Mouse (Mus musculus): ENCODE results near the gene Slc22a12.
A peak's percentile ranks its signal among the peaks of the same experiment; 100 is the strongest.

Gene Slc22a12

DNA sequence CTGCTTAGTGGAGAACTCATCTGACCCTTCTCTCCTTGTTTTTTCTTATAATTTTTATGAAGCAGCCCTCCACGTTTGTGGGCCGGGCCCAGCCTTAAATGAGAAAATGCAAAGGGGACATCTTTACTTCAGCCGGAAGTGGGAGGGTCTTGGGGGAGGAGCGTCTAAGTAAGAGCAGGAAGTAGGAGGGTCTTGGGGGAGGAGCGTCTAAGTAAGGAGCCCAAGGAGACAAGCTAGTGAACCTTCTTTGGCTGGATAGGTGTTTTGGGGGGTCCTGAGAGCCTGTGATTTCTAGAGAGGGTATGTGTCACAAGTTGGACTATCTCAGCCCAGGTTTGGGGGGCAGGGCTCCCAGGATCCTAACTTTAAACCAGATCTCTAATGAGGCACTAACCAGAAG lies 27.4 kb downstream of the Slc22a12 start:
- no peak for DNase-seq (ENCODE audit: low spot score)

DNA sequence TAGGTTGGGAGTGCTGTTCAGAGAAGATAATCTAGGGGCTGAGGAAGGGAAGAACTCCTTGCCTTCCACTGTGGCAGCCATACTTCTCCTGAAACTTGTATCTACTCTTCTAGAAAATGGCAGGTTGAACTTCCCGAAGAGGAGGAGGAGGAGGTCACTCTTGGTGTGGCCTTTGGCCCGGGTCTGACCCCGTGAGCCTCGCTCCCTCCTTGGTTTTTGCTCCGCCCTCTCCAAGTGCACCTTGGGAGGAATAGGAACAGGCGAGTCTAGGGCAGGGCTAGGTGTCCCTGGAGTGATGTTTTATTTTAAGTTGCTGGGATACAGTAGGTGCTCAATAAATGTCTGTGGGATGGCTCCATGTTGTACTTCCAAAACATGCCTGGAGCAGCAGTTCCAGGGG lies 27.9 kb downstream of the Slc22a12 start:
- no peak for DNase-seq (ENCODE audit: low spot score)

DNA sequence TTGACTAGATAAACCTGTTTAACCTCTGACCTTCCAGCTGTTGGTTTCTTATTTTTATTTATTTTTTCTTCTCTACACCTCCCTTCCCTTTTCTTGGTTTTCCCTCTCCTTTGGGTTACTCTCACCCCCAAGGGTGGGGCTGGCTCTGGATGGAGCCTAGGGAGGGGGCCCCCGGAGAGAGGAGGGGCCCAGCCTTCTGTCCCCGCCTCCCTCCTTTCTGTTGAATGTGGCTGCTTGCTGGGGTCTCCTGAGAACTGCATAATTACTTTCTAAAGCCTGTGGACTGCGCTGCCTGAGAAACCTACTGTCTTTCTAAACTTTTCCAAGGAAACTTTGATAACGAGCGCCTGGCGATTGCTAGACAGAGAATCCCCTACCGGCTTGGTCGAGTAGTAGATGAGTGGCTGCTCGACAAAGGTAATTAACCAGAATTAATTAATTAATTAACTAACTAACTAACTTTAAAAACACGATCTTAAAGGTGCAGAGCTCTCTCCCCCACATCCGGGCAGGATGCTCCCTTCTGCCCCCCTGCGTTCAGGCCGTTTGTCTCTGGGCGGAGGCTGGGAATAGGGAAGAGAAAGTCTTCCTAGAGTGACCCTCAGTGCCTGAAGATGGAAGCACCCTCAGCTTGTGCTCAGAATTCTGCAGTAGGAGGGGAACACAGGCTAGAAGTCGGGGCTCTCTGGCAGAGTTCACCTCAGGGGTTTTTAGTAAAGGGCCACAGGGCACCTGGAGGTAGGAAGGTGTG lies 29.3 kb downstream of the Slc22a12 start:
- no peak for DNase-seq (ENCODE audit: low spot score)

- DNase-seq (ENCODE audit: low spot score): no peak
Observed at GRCm38 (mm10) chr19:6510546-6510945, 32.3 kb downstream of the Slc22a12 start.

DNA sequence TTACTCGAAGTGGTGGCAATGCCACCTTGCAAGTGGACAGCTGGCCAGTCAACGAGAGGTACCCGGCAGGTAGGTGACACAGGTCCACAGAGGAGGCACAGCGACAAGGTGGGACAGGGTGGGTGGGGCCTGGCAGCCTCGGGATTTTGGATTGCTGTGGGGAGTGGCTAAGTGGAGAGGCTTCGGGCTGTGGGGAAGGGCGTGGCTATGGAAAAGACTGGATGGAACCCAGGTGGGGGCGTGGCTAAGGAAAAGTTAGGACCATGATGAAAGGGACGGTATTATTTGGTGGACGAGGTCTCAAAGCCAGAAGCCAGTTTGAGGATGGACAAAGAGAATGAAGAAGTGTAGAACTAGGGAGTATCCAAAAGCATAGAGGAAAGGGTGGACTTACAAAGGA lies 33.0 kb downstream of the Slc22a12 start:
- no peak for DNase-seq (ENCODE audit: low spot score)

GRCm38 (mm10) chr19:6507393-6507792 lies 35.4 kb downstream of the Slc22a12 start:
- DNase-seq (ENCODE audit: low spot score): no peak

DNA sequence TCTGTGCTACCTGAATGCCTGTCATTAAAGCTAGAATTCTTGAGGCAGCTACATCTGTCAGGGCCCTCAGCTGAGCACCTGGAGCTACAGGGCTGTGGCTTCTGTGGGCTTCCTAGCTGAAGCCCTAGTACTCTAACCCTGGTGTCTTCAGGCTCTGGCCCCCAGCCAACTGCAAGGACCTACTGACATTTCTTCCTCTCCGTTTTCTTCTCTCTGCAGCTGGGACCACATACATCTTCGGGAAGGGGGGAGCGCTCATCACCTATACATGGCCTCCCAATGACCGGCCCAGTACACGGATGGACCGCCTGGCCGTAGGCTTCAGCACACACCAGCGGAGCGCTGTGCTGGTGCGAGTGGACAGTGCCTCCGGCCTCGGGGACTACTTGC lies 38.2 kb downstream of the Slc22a12 start:
- no peak for DNase-seq (ENCODE audit: low spot score)

GRCm38 (mm10) chr19:6503926-6504655 lies 38.7 kb downstream of the Slc22a12 start:
- no peak for DNase-seq (ENCODE audit: low spot score)

GRCm38 (mm10) chr19:6502543-6503319 lies 40.1 kb downstream of the Slc22a12 start:
- DNase-seq (ENCODE audit: low spot score): peak; percentile 10

DNA sequence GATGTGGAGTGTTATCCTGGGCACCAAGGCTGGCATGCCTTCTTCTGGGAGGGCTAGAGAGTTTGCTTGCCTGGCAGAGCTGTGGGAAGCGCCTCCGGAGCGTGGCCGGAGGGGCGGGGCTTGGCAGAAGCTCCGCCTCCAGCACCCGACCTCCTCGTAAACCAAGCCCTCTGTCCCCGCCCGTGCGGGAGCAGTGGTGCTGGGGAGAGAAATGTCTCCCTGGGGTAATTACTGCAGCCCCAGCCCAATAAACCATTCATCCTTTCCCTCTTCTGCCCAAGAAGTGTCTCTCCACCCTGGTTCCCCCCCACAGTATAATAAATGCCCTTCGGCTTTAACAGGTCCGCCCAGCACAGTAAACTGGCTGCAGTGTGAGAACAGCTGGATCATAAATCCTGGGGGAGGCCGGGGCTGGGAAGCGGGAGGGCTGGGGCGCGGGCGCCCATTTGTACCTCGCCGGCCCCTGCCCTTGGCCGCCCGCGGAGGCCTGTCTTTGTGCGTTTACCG lies 40.7 kb downstream of the Slc22a12 start:
- peak; percentile 13 for DNase-seq (ENCODE audit: low spot score)

GRCm38 (mm10) chr19:6500636-6501025 lies 42.2 kb downstream of the Slc22a12 start:
- DNase-seq (ENCODE audit: low spot score): no peak

GRCm38 (mm10) chr19:6499860-6500635 lies 42.8 kb downstream of the Slc22a12 start:
- no peak for DNase-seq (ENCODE audit: low spot score)

GRCm38 (mm10) chr19:6498350-6499131 lies 44.3 kb downstream of the Slc22a12 start:
- DNase-seq (ENCODE audit: low spot score): no peak

GRCm38 (mm10) chr19:6497803-6498202 lies 45.0 kb downstream of the Slc22a12 start:
- no peak for DNase-seq (ENCODE audit: low spot score)

DNA sequence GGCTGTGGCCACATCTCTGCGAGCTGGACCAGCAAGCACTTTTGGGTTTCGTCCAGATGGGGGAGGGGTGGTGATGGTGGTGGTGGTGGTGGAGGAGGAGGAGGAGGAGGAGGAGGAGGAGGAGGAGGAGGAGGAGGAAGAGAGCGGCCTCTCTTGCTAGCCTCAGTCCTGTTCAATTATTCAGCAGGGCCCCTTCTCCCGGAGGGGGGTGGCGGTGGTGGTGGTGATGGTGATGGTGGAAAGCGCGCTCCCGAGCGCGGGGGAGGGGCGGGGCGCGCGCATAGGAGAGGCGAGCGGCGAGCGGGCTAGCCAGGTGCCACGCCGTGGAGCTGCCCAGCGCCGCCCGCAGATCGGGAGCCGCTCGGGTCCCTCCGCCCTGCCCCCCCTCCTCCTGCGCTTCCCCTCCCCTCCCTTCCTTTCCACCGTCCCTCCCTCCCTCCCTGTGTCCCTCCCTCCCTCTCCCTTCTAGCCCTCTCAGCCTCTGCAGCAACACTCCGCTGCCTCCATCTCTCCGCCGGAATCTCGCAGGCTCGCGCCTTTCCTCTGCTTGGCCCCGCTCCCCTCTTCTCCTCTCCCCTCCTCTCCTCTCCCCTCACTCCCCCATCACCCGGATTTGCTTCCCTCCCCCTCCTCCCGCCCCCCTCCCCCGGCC lies 45.6 kb downstream of the Slc22a12 start:
- DNase-seq (ENCODE audit: low spot score): no peak

- DNase-seq (ENCODE audit: low spot score): no peak
Observed at GRCm38 (mm10) chr19:6496462-6497149, 46.2 kb downstream of the Slc22a12 start.

GRCm38 (mm10) chr19:6495714-6496113 lies 47.1 kb downstream of the Slc22a12 start:
- DNase-seq (ENCODE audit: low spot score): no peak

DNA sequence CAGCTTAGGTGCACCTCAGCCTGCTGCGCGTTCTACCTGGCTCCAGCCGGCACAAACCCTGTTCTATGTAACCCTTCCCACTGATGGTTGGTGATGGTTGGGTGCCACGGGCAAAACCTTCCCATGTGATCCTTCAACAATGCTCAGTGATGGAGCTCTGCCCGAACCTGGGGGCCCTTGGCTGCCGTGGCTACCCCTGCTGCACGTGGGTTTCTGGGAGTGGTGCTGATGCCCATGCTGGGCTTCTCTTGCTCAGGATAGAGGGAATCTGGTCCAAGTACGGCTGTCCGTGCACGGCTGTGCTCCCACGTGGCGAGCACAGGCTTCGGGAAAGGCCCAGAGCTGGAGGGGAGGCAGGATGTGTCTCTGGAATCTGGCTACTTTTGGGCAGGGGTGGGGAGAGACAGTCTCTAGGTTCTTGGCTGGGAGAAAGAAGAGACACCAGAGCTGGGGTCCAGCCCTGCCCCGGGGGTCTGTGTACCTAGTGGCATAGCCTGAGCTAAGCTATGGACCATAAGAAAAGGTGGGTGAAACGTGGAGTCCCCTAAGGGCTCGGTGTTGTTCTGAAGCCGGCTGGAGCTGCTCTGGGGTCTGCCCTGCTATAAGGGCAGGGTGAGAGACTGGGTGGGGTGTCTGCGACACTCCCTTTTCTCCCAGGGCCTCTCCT lies 48.2 kb downstream of the Slc22a12 start:
- DNase-seq (ENCODE audit: low spot score): no peak

- DNase-seq (ENCODE audit: low spot score): no peak
Observed at GRCm38 (mm10) chr19:6494032-6494431, 48.8 kb downstream of the Slc22a12 start.

All from lung, postnatal 25 days (tissue).